Mouse (Mus musculus): Measurements from ENCODE around the gene Arid2.

GRCm38 (mm10) chr15:96274341-96274740, 13.0 kb upstream of the Arid2 start:
- no peak for TF ChIP-seq TAL1 (IDR thresholded peaks at IDR 0.05; ENCODE audit: low read length)
- no peak; the same call in 1 of the 2 replicates for TF ChIP-seq GATA1 (IDR thresholded peaks at IDR 0.05; ENCODE audit: low read length)
